Mouse (Mus musculus) erythroblast, embryonic 14.5 days (primary cell): ENCODE data around the gene Pgap2.

Experiments
- GATA1 ChIP-seq: IDR thresholded peaks from 2 replicates; pipeline ENCODE4 v1.6.1; 2012; ENCODE audit warnings: low read length, inconsistent platforms, mixed read lengths
- TAL1 ChIP-seq: IDR thresholded peaks from 3 replicates; pipeline ENCODE4 v1.6.1; 2012; ENCODE audit warnings: low read length, inconsistent platforms, mixed read lengths

GRCm38 (mm10) chr7:102229814-102230213 lies 19.8 kb downstream of the Pgap2 start:
- TF ChIP-seq GATA1 (no peak), TAL1 (no peak)
